Mouse (Mus musculus) hindbrain, embryonic 16.5 days (tissue): ENCODE results near the gene Sprr2i. TPM values are rescaled to one million over a fixed set of nuclear protein-coding genes. Genes with fewer than 3 reads are reported as not detected.

Source experiments
- ATAC-seq: fragments of 200-750 bp; cut with Nextera tagmentation; 2 replicates; pipeline ENCODE4 v1.8.0; 2017; ENCODE audit warnings: moderate TSS enrichment, moderate library complexity
- H3K27ac ChIP-seq: fragments of 300-500 bp; sonication (generic); 2 replicates; pipeline ENCODE4 v1.5.1; 2014; ENCODE audit warnings: low read depth, mild to moderate bottlenecking, control low read depth, low read length, moderate library complexity
- H3K27me3 ChIP-seq: fragments of 300-500 bp; sonication (generic); replicated peaks from 2 replicates; pipeline ENCODE4 v1.6.1; 2014; ENCODE audit warnings: low read length; ENCODE audit not compliant: control insufficient read depth, insufficient read depth
- H3K36me3 ChIP-seq: fragments of 300-500 bp; sonication (generic); 2 replicates; pipeline ENCODE4 v1.6.1; 2014; ENCODE audit warnings: mild to moderate bottlenecking, low read length, moderate library complexity, mixed read lengths; ENCODE audit not compliant: control insufficient read depth, insufficient read depth
- H3K4me1 ChIP-seq: fragments of 300-500 bp; sonication (generic); 2 replicates; pipeline ENCODE4 v1.6.1; 2014; ENCODE audit warnings: low read depth, low read length; ENCODE audit not compliant: control insufficient read depth, insufficient read depth
- H3K4me2 ChIP-seq: fragments of 300-500 bp; sonication (generic); 2 replicates; pipeline ENCODE4 v1.6.1; 2014; ENCODE audit warnings: mild to moderate bottlenecking, low read length, control low read depth, moderate library complexity
- H3K4me3 ChIP-seq: fragments of 300-500 bp; sonication (generic); 2 replicates; pipeline ENCODE4 v1.5.1; 2014; ENCODE audit warnings: mild to moderate bottlenecking, low read length, control low read depth, moderate library complexity
- H3K9ac ChIP-seq: fragments of 300-500 bp; sonication (generic); 2 replicates; pipeline ENCODE4 v1.6.1; 2014; ENCODE audit warnings: low read depth, mild to moderate bottlenecking, control low read depth, low read length, moderate library complexity
- H3K9me3 ChIP-seq: fragments of 300-500 bp; sonication (generic); 2 replicates; pipeline ENCODE4 v1.6.1; 2014; ENCODE audit warnings: mild to moderate bottlenecking, low read length, moderate library complexity; ENCODE audit not compliant: control insufficient read depth
- WGBS: fragments of 180-500 bp; shearing (Covaris S2); extraction: QIAGEN DNeasy Blood & Tissue Kit; methylation state at CpG from one replicate; pipeline ENCODE4 v1.1.7; 2014; 5-methylcytosine and 5-hydroxymethylcytosine counted together
- polyA plus RNA-seq: library from polyadenylated mRNA; unstranded; fragments of >200 nt; fragmentation: Nextera tagmentation; extraction: Ambion mirVana; gene quantifications from 2 replicates; pipeline ENCODE4 v1.2.1, GENCODE M21; 2015

Gene Sprr2i
- polyA plus RNA-seq, 1 experiment from 2014 or later: not detected

DNA sequence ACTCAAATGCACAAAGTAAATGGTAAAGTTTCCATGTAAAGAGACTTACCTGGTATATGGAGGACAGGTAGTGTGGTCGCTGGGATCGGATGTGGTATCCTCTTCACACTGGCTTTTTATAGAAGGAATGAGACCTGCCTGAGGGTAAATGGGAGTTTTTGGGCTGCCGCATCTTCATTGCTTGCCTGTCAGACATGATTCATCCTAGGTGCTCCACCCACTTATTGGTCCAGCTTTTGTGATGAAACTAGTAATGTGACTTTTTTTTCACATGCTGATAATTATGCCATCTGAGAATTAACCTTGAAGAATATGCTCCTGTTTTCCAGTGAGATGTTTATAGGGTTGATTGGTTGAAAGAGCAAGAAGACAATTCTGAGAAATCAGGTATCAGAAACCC is 30.9 kb downstream of the Sprr2i start, which contains the start of gene Sprr1b:
Gene Sprr1b, minus strand, starts transcription at position 101 of the 400 bp plus-strand sequence.
- no peak within 1 kb of the TSS for H3K27ac ChIP-seq
- no peak within 1 kb of the TSS for H3K4me2 ChIP-seq
- H3K9ac ChIP-seq: no peak within 1 kb of the TSS
- no peaks in the 10 kb centered on the region for H3K36me3 ChIP-seq
- H3K4me1 ChIP-seq: no peaks in the 10 kb centered on the region
- no peaks in the 10 kb centered on the region for H3K27me3 ChIP-seq
- no peak for ATAC-seq
- H3K9me3 ChIP-seq: no peaks in the 10 kb centered on the region
- WGBS: 90% methylated on average over 3 of the region's 3 CpGs
- H3K4me3 ChIP-seq: no peak within 1 kb of the TSS

GRCm38 (mm10) chr3:92440177-92440576 is 32.4 kb downstream of the Sprr2i start:
- Histone ChIP-seq H3K36me3 (no peaks in the 10 kb centered on the region), H3K27ac (no peak overlapping the region), H3K9me3 (no peaks in the 10 kb centered on the region), H3K27me3 (no peaks in the 10 kb centered on the region), H3K9ac (no peak overlapping the region), H3K4me2 (no peak overlapping the region), H3K4me3 (no peak overlapping the region), H3K4me1 (no peaks in the 10 kb centered on the region)
- WGBS: 85% methylated on average over 3 of the region's 3 CpGs
- no peak for ATAC-seq

GRCm38 (mm10) chr3:92455151-92455550 is 47.4 kb downstream of the Sprr2i start:
- Histone ChIP-seq H3K27me3 (no peaks in the 10 kb centered on the region), H3K9me3 (no peaks in the 10 kb centered on the region), H3K4me1 (no peaks in the 10 kb centered on the region), H3K4me2 (no peak overlapping the region), H3K27ac (no peak overlapping the region), H3K9ac (no peak overlapping the region), H3K4me3 (no peak overlapping the region), H3K36me3 (no peaks in the 10 kb centered on the region)
- ATAC-seq: no peak
- 86% methylated on average over 5 of the region's 5 CpGs for WGBS

GRCm38 (mm10) chr3:92458620-92459019 is 50.8 kb downstream of the Sprr2i start, which contains the start of gene Sprr3:
TSS of gene Sprr3 (minus strand) at chr3:92458720.
- Histone ChIP-seq H3K36me3 (no peaks in the 10 kb centered on the region), H3K4me1 (no peaks in the 10 kb centered on the region), H3K9ac (no peak within 1 kb of the TSS), H3K27ac (no peak within 1 kb of the TSS), H3K4me2 (no peak within 1 kb of the TSS), H3K9me3 (no peaks in the 10 kb centered on the region), H3K4me3 (no peak within 1 kb of the TSS), H3K27me3 (no peaks in the 10 kb centered on the region)
- no peak for ATAC-seq
- 72% methylated on average over 2 of the region's 2 CpGs for WGBS

Other genes with a start within 250 kb of the Sprr2i start
- gene Sprr2a1, start 192.2 kb upstream of the Sprr2i start, polyA plus RNA-seq: not detected in 2 replicates
- gene Sprr2a2, start 192.1 kb upstream of the Sprr2i start, polyA plus RNA-seq: 0.23 TPM in 1 of 2 replicates, not detected in the other
- gene Sprr2a3, start 122.6 kb upstream of the Sprr2i start, polyA plus RNA-seq: not detected in 2 replicates
- gene Sprr2b, start 91.4 kb upstream of the Sprr2i start, polyA plus RNA-seq: 0.97 TPM in 1 of 2 replicates, not detected in the other
- gene Sprr2d, start 68.9 kb upstream of the Sprr2i start, polyA plus RNA-seq: not detected in 2 replicates
- gene Sprr2e, start 55.8 kb upstream of the Sprr2i start, polyA plus RNA-seq: not detected in 2 replicates
- gene Sprr2f, start 42.8 kb upstream of the Sprr2i start, polyA plus RNA-seq: not detected in 2 replicates
- not detected in 2 replicates for gene Sprr2h, start 22.3 kb upstream of the Sprr2i start, polyA plus RNA-seq
- gene Sprr2j-ps, start 10.1 kb downstream of the Sprr2i start, polyA plus RNA-seq: not detected in 2 replicates
- 6.1 and 18.1 TPM in 2 replicates for gene Gm9774, start 21.4 kb downstream of the Sprr2i start, polyA plus RNA-seq
- gene Sprr2k, start 24.6 kb downstream of the Sprr2i start, polyA plus RNA-seq: not detected in 2 replicates
- not detected in 2 replicates for gene Sprr1b, start 30.8 kb downstream of the Sprr2i start, polyA plus RNA-seq
- gene Sprr3, start 50.7 kb downstream of the Sprr2i start, polyA plus RNA-seq: not detected in 2 replicates
- gene Sprr1a, start 77.9 kb downstream of the Sprr2i start, polyA plus RNA-seq: 0.20 and 0.59 TPM in 2 replicates
- not detected in 2 replicates for gene Sprr4, start 92.5 kb downstream of the Sprr2i start, polyA plus RNA-seq
- gene 2310046K23Rik, start 126.5 kb downstream of the Sprr2i start, polyA plus RNA-seq: not detected in 2 replicates
- gene Ivl, start 165.7 kb downstream of the Sprr2i start, polyA plus RNA-seq: not detected in 2 replicates
- gene Smcp, start 181.0 kb downstream of the Sprr2i start, polyA plus RNA-seq: not detected in 2 replicates
- not detected in 2 replicates for gene 2210017I01Rik, start 199.5 kb downstream of the Sprr2i start, polyA plus RNA-seq
- gene Lce6a, start 213.7 kb downstream of the Sprr2i start, polyA plus RNA-seq: not detected in 2 replicates
- gene Lce1a1, start 240.3 kb downstream of the Sprr2i start, polyA plus RNA-seq: not detected in 2 replicates
- gene Lce1b, start 248.9 kb downstream of the Sprr2i start, polyA plus RNA-seq: not detected in 2 replicates